Mouse (Mus musculus) ES-Bruce4 (cell line): ENCODE results near the gene Zdhhc16. TPM values are rescaled to one million over a fixed set of nuclear protein-coding genes. Genes with fewer than 3 reads are reported as not detected.

Source experiments
- H3K27ac ChIP-seq: 2 replicates; pipeline ENCODE4 v1.5.1; 2012; ENCODE audit warnings: low read length, inconsistent platforms; ENCODE audit not compliant: insufficient read depth
- H3K27me3 ChIP-seq: 2 replicates; pipeline ENCODE4 v1.6.1; 2012; ENCODE audit warnings: mild to moderate bottlenecking, low read length, inconsistent platforms; ENCODE audit not compliant: control insufficient read depth, poor library complexity, insufficient read depth, severe bottlenecking
- H3K36me3 ChIP-seq: 2 replicates; pipeline ENCODE4 v1.6.1; 2012; ENCODE audit warnings: inconsistent platforms, mild to moderate bottlenecking, low read length, moderate library complexity; ENCODE audit not compliant: control insufficient read depth, poor library complexity, insufficient read depth, severe bottlenecking
- H3K4me1 ChIP-seq: one replicate; pipeline ENCODE4 v1.8.1; 2011; ENCODE audit warnings: low read length; ENCODE audit not compliant: control insufficient read depth, insufficient read depth
- H3K4me3 ChIP-seq: 2 replicates; pipeline ENCODE4 v1.5.1; 2011; ENCODE audit warnings: low read depth, mild to moderate bottlenecking, low read length
- H3K9ac ChIP-seq: 2 replicates; pipeline ENCODE4 v1.6.1; 2012; ENCODE audit warnings: low read depth, mild to moderate bottlenecking, inconsistent platforms; ENCODE audit not compliant: poor library complexity, severe bottlenecking
- H3K9me3 ChIP-seq: replicated peaks from 2 replicates; pipeline ENCODE4 v1.6.1; 2012; ENCODE audit warnings: mild to moderate bottlenecking, low read length, inconsistent platforms; ENCODE audit not compliant: control insufficient read depth, poor library complexity, insufficient read depth, severe bottlenecking
- CTCF ChIP-seq: IDR thresholded peaks from one replicate; pipeline ENCODE4 v1.8.1; 2011; ENCODE audit warnings: low read depth, low read length
- EP300 ChIP-seq: IDR thresholded peaks from 2 replicates; pipeline ENCODE4 v1.6.1; 2011; ENCODE audit warnings: low read depth, low read length; ENCODE audit not compliant: insufficient read depth
- POLR2A ChIP-seq: IDR thresholded peaks from one replicate; pipeline ENCODE4 v1.8.1; 2011; ENCODE audit warnings: low read length; ENCODE audit not compliant: insufficient read depth
- polyA plus RNA-seq: library from polyadenylated mRNA; stranded (reverse); fragments of >200 nt; gene quantifications from 2 replicates; pipeline ENCODE4 v1.2.4, GENCODE M21; 2011; ENCODE audit warnings: low read depth; ENCODE audit not compliant: missing spikeins, insufficient read depth, insufficient read length

The Zdhhc16 gene
- polyA plus RNA-seq, 1 experiment: 49.7 TPM

GRCm38 (mm10) chr19:41952287-41952686 lies 19.0 kb downstream of the Zdhhc16 start:
- Histone ChIP-seq H3K9ac (no peak overlapping the region), H3K36me3 (peaks cover 83% of the 10 kb centered on the region), H3K4me3 (no peak overlapping the region), H3K9me3 (no peaks in the 10 kb centered on the region), H3K4me1 (no peaks in the 10 kb centered on the region), H3K27me3 (no peaks in the 10 kb centered on the region), H3K27ac (no peak overlapping the region)
- TF ChIP-seq POLR2A: no peak
- no peak for TF ChIP-seq EP300
- no peak for TF ChIP-seq CTCF

GRCm38 (mm10) chr19:41953574-41953973 lies 20.3 kb downstream of the Zdhhc16 start:
- Histone ChIP-seq H3K9ac (no peak overlapping the region), H3K27ac (no peak overlapping the region), H3K4me1 (no peaks in the 10 kb centered on the region), H3K9me3 (no peaks in the 10 kb centered on the region), H3K36me3 (peaks cover 81% of the 10 kb centered on the region), H3K27me3 (no peaks in the 10 kb centered on the region), H3K4me3 (no peak overlapping the region)
- no peak for TF ChIP-seq POLR2A
- no peak for TF ChIP-seq EP300
- no peak for TF ChIP-seq CTCF

- no peaks in the 10 kb centered on the region for H3K4me1 ChIP-seq
- no peak overlapping the region for H3K27ac ChIP-seq
- no peaks in the 10 kb centered on the region for H3K27me3 ChIP-seq
- no peak overlapping the region for H3K9ac ChIP-seq
- TF ChIP-seq EP300 (no peak), CTCF (no peak), POLR2A (no peak)
- H3K4me3 ChIP-seq: no peak overlapping the region
- no peaks in the 10 kb centered on the region for H3K9me3 ChIP-seq
- H3K36me3 ChIP-seq: peaks cover 28% of the 10 kb centered on the region
Measured at GRCm38 (mm10) chr19:41969618-41970017, 36.3 kb downstream of the Zdhhc16 start.

- Histone ChIP-seq H3K36me3 (peaks cover 9% of the 10 kb centered on the region), H3K9me3 (no peaks in the 10 kb centered on the region), H3K27ac (no peak overlapping the region), H3K9ac (no peak overlapping the region), H3K4me3 (no peak overlapping the region), H3K27me3 (no peaks in the 10 kb centered on the region), H3K4me1 (peaks cover 2% of the 10 kb centered on the region)
- no peak for TF ChIP-seq CTCF
- no peak for TF ChIP-seq EP300
- no peak for TF ChIP-seq POLR2A
Measured at GRCm38 (mm10) chr19:41973891-41974794, 40.9 kb downstream of the Zdhhc16 start.

- Histone ChIP-seq H3K36me3 (no peaks in the 10 kb centered on the region), H3K9me3 (no peaks in the 10 kb centered on the region), H3K27me3 (no peaks in the 10 kb centered on the region), H3K9ac (peak overlapping the region; percentile 75), H3K4me3 (peak overlapping the region; percentile 70), H3K4me1 (peaks cover 7% of the 10 kb centered on the region), H3K27ac (peak overlapping the region; percentile 69)
- TF ChIP-seq POLR2A (no peak), EP300 (no peak), CTCF (no peak)
Measured at GRCm38 (mm10) chr19:41980422-41980818, 47.1 kb downstream of the Zdhhc16 start.
